Mouse (Mus musculus): ENCODE measurements around the gene Otoa.
A peak's percentile ranks its signal among the peaks of the same experiment; 100 is the strongest.

Otoa gene

DNA sequence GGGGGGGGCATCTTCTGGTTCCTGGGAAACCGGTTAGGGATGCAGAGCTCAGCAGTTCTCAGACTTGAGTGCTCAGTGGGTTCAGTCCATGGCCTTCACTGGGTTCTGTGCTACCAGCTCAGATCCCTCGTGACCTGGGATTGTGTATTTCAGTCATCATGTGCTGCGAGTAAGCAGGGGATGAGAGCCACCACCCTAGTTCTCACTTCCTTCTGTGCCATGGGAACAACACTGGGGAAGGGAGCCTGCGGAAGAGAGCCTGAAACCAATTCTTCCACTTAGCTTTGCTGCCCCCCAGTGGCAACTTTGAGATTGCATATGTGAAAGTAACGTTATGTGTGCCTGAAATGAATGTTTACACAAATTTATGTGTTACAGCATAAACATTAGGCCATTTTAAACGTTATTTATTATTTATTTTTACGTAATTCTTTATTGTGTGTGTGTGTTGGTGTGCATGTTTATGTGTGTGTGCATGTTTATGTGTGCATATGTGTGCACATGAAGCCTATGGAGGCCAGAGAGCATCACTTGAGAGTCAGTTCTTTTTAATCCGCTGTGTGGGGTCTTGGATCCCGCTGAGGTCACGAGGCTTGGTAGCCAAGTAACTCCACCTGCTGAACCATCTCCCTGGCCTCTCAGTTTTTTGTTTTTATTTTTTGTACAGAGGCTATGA, 38.8 kb downstream of the Otoa start:
- Histone ChIP-seq H3K36me3 (ENCODE audit: insufficient read depth, low read length) (no peaks in the 10 kb centered on the region), H3K4me3 (replicated peaks; ENCODE audit: low read length) (no peak overlapping the region), H3K9me3 (ENCODE audit: low read length) (peaks cover 7% of the 10 kb centered on the region), H3K27me3 (ENCODE audit: insufficient read depth, low read length) (no peaks in the 10 kb centered on the region), H3K4me1 (replicated peaks; ENCODE audit: low read depth, low read length) (no peaks in the 10 kb centered on the region)
- TF ChIP-seq NANOG (IDR thresholded peaks at IDR 0.05; ENCODE audit: borderline replicate concordance, low read length), result no peak
- no peak for TF ChIP-seq POU5F1 (IDR thresholded peaks at IDR 0.05; ENCODE audit: borderline replicate concordance, low read length)
- TF ChIP-seq CTCF (conservative IDR thresholded peaks at IDR 0.05; ENCODE audit: low read length), result peak; percentile 68

DNA sequence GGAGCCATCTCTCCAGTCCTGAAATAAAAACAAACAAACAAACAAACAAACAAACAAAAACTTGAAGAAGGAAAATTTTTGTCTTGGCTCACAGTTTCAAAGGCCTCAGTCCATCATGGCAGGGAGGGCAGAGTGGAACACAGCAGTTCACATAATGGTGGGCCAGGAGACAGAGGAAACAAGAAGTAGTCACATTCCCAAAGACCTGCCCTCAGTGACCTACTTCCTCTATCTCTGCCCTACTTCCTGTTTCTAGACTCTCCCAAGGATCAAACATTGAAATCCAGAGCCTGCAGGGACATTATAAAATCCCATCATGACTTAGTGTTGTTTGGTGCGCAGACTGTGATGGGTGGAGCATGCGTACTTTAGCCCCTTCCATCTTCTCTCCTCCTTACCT, 49.4 kb downstream of the Otoa start:
- H3K36me3 ChIP-seq (ENCODE audit: insufficient read depth, low read length), result no peaks in the 10 kb centered on the region
- peaks cover 18% of the 10 kb centered on the region for H3K9me3 ChIP-seq (ENCODE audit: low read length)
- TF ChIP-seq POU5F1 (IDR thresholded peaks at IDR 0.05; ENCODE audit: borderline replicate concordance, low read length), result no peak
- no peak for TF ChIP-seq CTCF (conservative IDR thresholded peaks at IDR 0.05; ENCODE audit: low read length)
- no peak for TF ChIP-seq NANOG (IDR thresholded peaks at IDR 0.05; ENCODE audit: borderline replicate concordance, low read length)
- no peaks in the 10 kb centered on the region for H3K27me3 ChIP-seq (ENCODE audit: insufficient read depth, low read length)
- no peak overlapping the region for H3K4me3 ChIP-seq (replicated peaks; ENCODE audit: low read length)
- H3K4me1 ChIP-seq (replicated peaks; ENCODE audit: low read depth, low read length), result no peaks in the 10 kb centered on the region

DNA sequence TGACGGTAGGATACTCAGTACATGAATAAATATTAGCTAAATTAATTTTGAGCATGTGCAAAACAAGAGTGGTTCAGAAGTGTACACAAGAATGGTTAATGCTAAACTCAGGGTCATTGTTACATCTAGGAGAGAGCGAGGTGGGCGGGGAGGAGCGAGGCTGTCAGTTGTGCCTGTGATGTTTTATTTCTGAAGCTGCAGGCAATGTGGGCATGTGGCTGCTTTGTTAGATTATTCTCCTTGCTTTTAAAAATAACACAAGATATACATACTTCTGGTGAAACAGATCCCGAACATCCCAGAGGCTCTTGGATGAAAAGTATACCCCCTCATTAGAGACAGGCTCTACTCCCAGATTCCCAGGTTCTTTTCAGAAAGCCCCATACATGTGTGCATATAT, 59.8 kb downstream of the Otoa start:
- Histone ChIP-seq H3K36me3 (ENCODE audit: insufficient read depth, low read length) (no peaks in the 10 kb centered on the region), H3K27me3 (ENCODE audit: insufficient read depth, low read length) (no peaks in the 10 kb centered on the region), H3K9me3 (ENCODE audit: low read length) (0 out of 2 replicates have a peak, but pooled peaks cover 4% of the 10 kb centered on the region), H3K4me1 (replicated peaks; ENCODE audit: low read depth, low read length) (no peaks in the 10 kb centered on the region), H3K4me3 (replicated peaks; ENCODE audit: low read length) (no peak overlapping the region)
- no peak for TF ChIP-seq POU5F1 (IDR thresholded peaks at IDR 0.05; ENCODE audit: borderline replicate concordance, low read length)
- TF ChIP-seq CTCF (conservative IDR thresholded peaks at IDR 0.05; ENCODE audit: low read length), result no peak

DNA sequence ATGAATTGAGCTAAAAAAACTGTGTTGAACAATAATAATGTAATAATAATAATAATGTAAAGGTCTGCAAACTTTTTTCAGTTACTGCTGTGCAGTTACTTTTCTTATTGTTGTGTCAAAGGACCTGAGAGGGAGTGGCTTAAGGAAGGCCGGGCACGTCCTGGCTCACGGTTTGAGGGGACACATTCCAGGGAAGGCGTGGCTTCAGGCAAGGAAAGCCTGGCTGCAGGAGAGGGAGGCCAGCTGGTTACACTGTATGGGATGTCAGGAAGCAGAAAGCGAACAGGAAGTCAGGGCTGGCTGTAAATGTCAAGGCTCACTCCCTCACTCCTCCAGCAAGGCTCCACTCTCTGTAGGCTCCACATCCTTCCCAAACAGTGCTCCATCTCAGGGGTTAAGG, 69.2 kb downstream of the Otoa start:
- TF ChIP-seq NANOG (IDR thresholded peaks at IDR 0.05; ENCODE audit: borderline replicate concordance, low read length) (no peak), POU5F1 (IDR thresholded peaks at IDR 0.05; ENCODE audit: borderline replicate concordance, low read length) (no peak), CTCF (conservative IDR thresholded peaks at IDR 0.05; ENCODE audit: low read length) (no peak)
- Histone ChIP-seq H3K4me3 (replicated peaks; ENCODE audit: low read length) (no peak overlapping the region), H3K4me1 (replicated peaks; ENCODE audit: low read depth, low read length) (no peaks in the 10 kb centered on the region), H3K9me3 (ENCODE audit: low read length) (0 out of 2 replicates have a peak, but pooled peaks cover 4% of the 10 kb centered on the region), H3K27me3 (ENCODE audit: insufficient read depth, low read length) (no peaks in the 10 kb centered on the region), H3K36me3 (ENCODE audit: insufficient read depth, low read length) (no peaks in the 10 kb centered on the region)

GRCm38 (mm10) chr7:121152186-121152585, 70.7 kb downstream of the Otoa start:
- TF ChIP-seq NANOG (IDR thresholded peaks at IDR 0.05; ENCODE audit: borderline replicate concordance, low read length), result no peak
- TF ChIP-seq CTCF (conservative IDR thresholded peaks at IDR 0.05; ENCODE audit: low read length), result no peak
- no peak for TF ChIP-seq POU5F1 (IDR thresholded peaks at IDR 0.05; ENCODE audit: borderline replicate concordance, low read length)
- H3K4me1 ChIP-seq (replicated peaks; ENCODE audit: low read depth, low read length), result no peaks in the 10 kb centered on the region
- H3K27me3 ChIP-seq (ENCODE audit: insufficient read depth, low read length), result no peaks in the 10 kb centered on the region
- H3K4me3 ChIP-seq (replicated peaks; ENCODE audit: low read length), result no peak overlapping the region
- 0 out of 2 replicates have a peak, but pooled peaks cover 4% of the 10 kb centered on the region for H3K9me3 ChIP-seq (ENCODE audit: low read length)
- H3K36me3 ChIP-seq (ENCODE audit: insufficient read depth, low read length), result no peaks in the 10 kb centered on the region

- no peaks in the 10 kb centered on the region for H3K36me3 ChIP-seq (ENCODE audit: insufficient read depth, low read length)
- no peaks in the 10 kb centered on the region for H3K4me1 ChIP-seq (replicated peaks; ENCODE audit: low read depth, low read length)
- no peak overlapping the region for H3K4me3 ChIP-seq (replicated peaks; ENCODE audit: low read length)
- no peaks in the 10 kb centered on the region; the same call in 1 of the 2 replicates for H3K27me3 ChIP-seq (ENCODE audit: insufficient read depth, low read length)
- TF ChIP-seq NANOG (IDR thresholded peaks at IDR 0.05; ENCODE audit: borderline replicate concordance, low read length) (no peak), CTCF (conservative IDR thresholded peaks at IDR 0.05; ENCODE audit: low read length) (no peak), POU5F1 (IDR thresholded peaks at IDR 0.05; ENCODE audit: borderline replicate concordance, low read length) (no peak)
- peaks cover 22% of the 10 kb centered on the region for H3K9me3 ChIP-seq (ENCODE audit: low read length)
These were observed 84.2 kb downstream of the Otoa start for GRCm38 (mm10) chr7:121165616-121166015.

GRCm38 (mm10) chr7:121171888-121172287, 90.4 kb downstream of the Otoa start:
- 0 out of 2 replicates have a peak, but pooled peaks cover 4% of the 10 kb centered on the region for H3K4me1 ChIP-seq (replicated peaks; ENCODE audit: low read depth, low read length)
- no peak overlapping the region for H3K4me3 ChIP-seq (replicated peaks; ENCODE audit: low read length)
- H3K27me3 ChIP-seq (ENCODE audit: insufficient read depth, low read length), result no peaks in the 10 kb centered on the region; the same call in 1 of the 2 replicates
- no peaks in the 10 kb centered on the region for H3K9me3 ChIP-seq (ENCODE audit: low read length)
- H3K36me3 ChIP-seq (ENCODE audit: insufficient read depth, low read length), result no peaks in the 10 kb centered on the region
- TF ChIP-seq CTCF (conservative IDR thresholded peaks at IDR 0.05; ENCODE audit: low read length) (no peak), POU5F1 (IDR thresholded peaks at IDR 0.05; ENCODE audit: borderline replicate concordance, low read length) (no peak), NANOG (IDR thresholded peaks at IDR 0.05; ENCODE audit: borderline replicate concordance, low read length) (no peak)

DNA sequence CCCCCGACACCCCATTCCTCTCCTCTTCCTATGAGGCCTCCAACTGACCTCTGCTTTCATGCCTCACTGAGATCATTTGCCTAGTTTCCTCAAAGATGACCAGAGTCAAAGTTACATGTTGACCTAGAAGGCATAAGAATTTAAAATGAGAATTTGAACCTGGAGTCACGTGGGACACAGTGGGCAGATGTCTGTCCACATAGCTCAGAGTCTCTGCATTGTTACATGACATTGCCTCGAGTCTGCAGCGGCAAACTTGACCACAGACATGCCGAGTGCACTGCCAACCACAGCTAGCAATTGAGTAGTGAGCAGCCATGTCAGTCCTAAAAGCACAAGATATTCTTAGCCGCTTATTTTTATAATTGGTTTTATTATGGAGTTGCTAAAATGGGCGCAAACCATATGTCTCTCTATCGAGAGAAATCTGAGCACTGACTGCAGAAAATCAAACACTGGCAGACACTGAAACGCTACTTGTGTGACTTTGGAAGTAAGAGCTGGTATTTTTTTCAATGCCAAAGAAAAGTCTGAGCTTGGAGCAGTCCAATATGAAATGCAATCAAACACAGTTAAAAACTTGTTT, 105.8 kb downstream of the Otoa start:
- no peaks in the 10 kb centered on the region for H3K36me3 ChIP-seq (ENCODE audit: insufficient read depth, low read length)
- TF ChIP-seq POU5F1 (IDR thresholded peaks at IDR 0.05; ENCODE audit: borderline replicate concordance, low read length) (no peak), CTCF (conservative IDR thresholded peaks at IDR 0.05; ENCODE audit: low read length) (no peak), NANOG (IDR thresholded peaks at IDR 0.05; ENCODE audit: borderline replicate concordance, low read length) (no peak)
- H3K27me3 ChIP-seq (ENCODE audit: insufficient read depth, low read length), result no peaks in the 10 kb centered on the region

More for the DNA sequence above, 105.8 kb downstream of the Otoa start:
- no peaks in the 10 kb centered on the region for H3K4me1 ChIP-seq (replicated peaks; ENCODE audit: low read depth, low read length)
- no peaks in the 10 kb centered on the region for H3K9me3 ChIP-seq (ENCODE audit: low read length)
- no peak overlapping the region for H3K4me3 ChIP-seq (replicated peaks; ENCODE audit: low read length)
